ENCODE assay signal across 9 mouse cellular contexts in genomic region chr11:116100385-116100784, GRCm38 (mm10). TPM values are rescaled to one million over a fixed set of nuclear protein-coding genes. Genes with fewer than 3 reads are reported as not detected.
DNase-seq lines count a peak whose midpoint lies in the region; ATAC-seq and TF ChIP-seq lines count a peak whose summit lies in the region.
"Had no signal": no experiment of that assay in that cellular context is flagged by ENCODE, and none has a peak within 500 bp of the region (broad histone marks: within the 10 kb centered on the region; RNA-seq: fewer than 3 reads in every experiment).

No protein-coding gene starts in this region.

- no peak overlapping the region for H3K9ac ChIP-seq in liver, embryonic 11.5 days (ENCODE audit: low read depth, low read length)
- peak overlapping the region; percentile 63 for H3K9ac ChIP-seq in heart, embryonic 14.5 days (ENCODE audit: low read length)
- no peak overlapping the region for H3K9ac ChIP-seq in hindbrain, postnatal 0 days (replicated peaks; ENCODE audit: low read length)
- H3K9ac ChIP-seq: liver, embryonic 14.5 days had no signal

- no peaks in the 10 kb centered on the region for H3K9me3 ChIP-seq in liver, embryonic 11.5 days (ENCODE audit: control insufficient read depth, low read length)
- H3K9me3 ChIP-seq in heart, embryonic 14.5 days (ENCODE audit: control insufficient read depth, low read length) = 0 out of 2 replicates have a peak, but pooled peaks cover 4% of the 10 kb centered on the region
- H3K9me3 ChIP-seq in limb, embryonic 10.5 days (replicated peaks) = no peaks in the 10 kb centered on the region
- no peaks in the 10 kb centered on the region for H3K9me3 ChIP-seq in hindbrain, postnatal 0 days (ENCODE audit: low read length)

- no peak overlapping the region for H3K27ac ChIP-seq in liver, embryonic 11.5 days (ENCODE audit: low read depth, low read length)
- peak overlapping the region; percentile 89 to 98 for H3K27ac ChIP-seq in heart, embryonic 14.5 days (replicated peaks in 1 of 2; ENCODE audit: control insufficient read depth in 1 of 2, insufficient read depth in 1 of 2, low read depth in 2 of 2, low read length in 2 of 2)
- H3K27ac ChIP-seq in limb, embryonic 10.5 days = peak overlapping the region; percentile 11; the same call in 1 of the 2 replicates
- H3K27ac ChIP-seq in testis, adult 2 months (ENCODE audit: control insufficient read depth, insufficient read depth, low read depth, low read length) = peak overlapping the region; percentile 8
- H3K27ac ChIP-seq in hindbrain, postnatal 0 days = no peak overlapping the region
- H3K27ac ChIP-seq: liver, embryonic 14.5 days had no signal

- no peak overlapping the region for H3K4me3 ChIP-seq in liver, embryonic 11.5 days (ENCODE audit: low read depth, low read length)
- no peak overlapping the region for H3K4me3 ChIP-seq in heart, embryonic 14.5 days (ENCODE audit: control insufficient read depth in 1 of 2, insufficient read depth in 1 of 2, low read depth in 1 of 2, low read length in 2 of 2)
- H3K4me3 ChIP-seq in limb, embryonic 10.5 days = no peak overlapping the region
- no peak overlapping the region for H3K4me3 ChIP-seq in testis, adult 2 months (ENCODE audit: control insufficient read depth, low read depth, low read length)
- H3K4me3 ChIP-seq in hindbrain, postnatal 0 days (ENCODE audit: low read length) = no peak overlapping the region

- no peak for ATAC-seq in liver, embryonic 11.5 days (replicated peaks; ENCODE audit: low FRiP score)
- ATAC-seq in heart, embryonic 14.5 days (ENCODE audit: insufficient number of reproducible peaks, insufficient read depth, low FRiP score, low read depth) = no peak; the same call in 1 of the 2 replicates
- ATAC-seq in hindbrain, postnatal 0 days = no peak

- H3K4me2 ChIP-seq in liver, embryonic 11.5 days = no peak overlapping the region
- H3K4me2 ChIP-seq in heart, embryonic 14.5 days (ENCODE audit: low read length) = 0 out of 2 replicates have a peak overlapping the region, but pooled peaks have one; percentile 3
- no peak overlapping the region for H3K4me2 ChIP-seq in hindbrain, postnatal 0 days (ENCODE audit: low read depth, low read length)

- no peaks in the 10 kb centered on the region for H3K36me3 ChIP-seq in liver, embryonic 11.5 days (ENCODE audit: control insufficient read depth, insufficient read depth, low read length)
- peaks cover 2% of the 10 kb centered on the region for H3K36me3 ChIP-seq in heart, embryonic 14.5 days (ENCODE audit: control insufficient read depth, insufficient read depth, low read length)
- H3K36me3 ChIP-seq in limb, embryonic 10.5 days = no peaks in the 10 kb centered on the region
- no peaks in the 10 kb centered on the region for H3K36me3 ChIP-seq in testis, adult 2 months (ENCODE audit: control insufficient read depth, insufficient read depth, low read length)
- no peaks in the 10 kb centered on the region for H3K36me3 ChIP-seq in hindbrain, postnatal 0 days (ENCODE audit: insufficient read depth, low read length)

- peak; percentile 44 for DNase-seq in liver
- no peak for DNase-seq in liver, embryonic 11.5 days (ENCODE audit: low spot score)
- DNase-seq in limb, embryonic 10.5 days (ENCODE audit: low spot score) = no peak
- no peak for DNase-seq in cerebellum, postnatal 36 days
- no peak for DNase-seq in right cerebral cortex, postnatal 10 days (ENCODE audit: low spot score in 2 of 2)
- no peak for DNase-seq in hindbrain, postnatal 0 days (ENCODE audit: low spot score)

- peaks cover 43% of the 10 kb centered on the region for H3K4me1 ChIP-seq in liver, embryonic 11.5 days (replicated peaks; ENCODE audit: control insufficient read depth, insufficient read depth, low read length)
- H3K4me1 ChIP-seq in heart, embryonic 14.5 days (ENCODE audit: control insufficient read depth in 2 of 2, insufficient read depth in 2 of 2, low read length in 2 of 2) = peaks cover 52 to 61% of the 10 kb centered on the region in 2 experiments
- peaks cover 38% of the 10 kb centered on the region for H3K4me1 ChIP-seq in limb, embryonic 10.5 days
- peaks cover 22% of the 10 kb centered on the region for H3K4me1 ChIP-seq in testis, adult 2 months (ENCODE audit: control insufficient read depth, insufficient read depth, low read length)
- H3K4me1 ChIP-seq in hindbrain, postnatal 0 days (ENCODE audit: insufficient read depth, low read length) = 0 out of 2 replicates have a peak, but pooled peaks cover 6% of the 10 kb centered on the region

- no peak for TF ChIP-seq CTCF in testis, adult 2 months (IDR thresholded peaks at IDR 0.05; ENCODE audit: control insufficient read depth, insufficient read depth, insufficient replicate concordance, low read depth, low read length)
- no peak for TF ChIP-seq CTCF in hindbrain, postnatal 0 days (IDR thresholded peaks at IDR 0.05; ENCODE audit: low read depth)

- TF ChIP-seq POLR2A in testis, adult 2 months (IDR thresholded peaks at IDR 0.05; ENCODE audit: control insufficient read depth, low read depth, low read length) = no peak; the same call in 1 of the 2 replicates

- WGBS in liver, embryonic 11.5 days = 56% methylated on average over 6 of the region's 6 CpGs
- WGBS in heart, embryonic 14.5 days = 16% methylated on average over 6 of the region's 6 CpGs
- WGBS in limb, embryonic 10.5 days = 78% methylated on average over 6 of the region's 6 CpGs
- 78% methylated on average over 6 of the region's 6 CpGs for WGBS in hindbrain, postnatal 0 days

- H3K27me3 ChIP-seq in liver, embryonic 11.5 days (replicated peaks; ENCODE audit: control insufficient read depth, insufficient read depth, low read length) = no peaks in the 10 kb centered on the region
- no peaks in the 10 kb centered on the region for H3K27me3 ChIP-seq in heart, embryonic 14.5 days (ENCODE audit: control insufficient read depth, insufficient read depth, low read length)
- H3K27me3 ChIP-seq in limb, embryonic 10.5 days (ENCODE audit: low read depth, poor library complexity, severe bottlenecking) = peaks cover 6% of the 10 kb centered on the region
- H3K27me3 ChIP-seq in testis, adult 2 months (ENCODE audit: control insufficient read depth, insufficient read depth, low read length) = no peaks in the 10 kb centered on the region
- H3K27me3 ChIP-seq in hindbrain, postnatal 0 days (ENCODE audit: insufficient read depth, low read length) = no peaks in the 10 kb centered on the region

RNA-seq across cellular contexts. Expression of gene Wbp2, which starts 13.6 kb away (rescaled TPM):
- 98.8 and 105 TPM in 2 replicates for polyA plus RNA-seq in liver, embryonic 11.5 days (2014; fragmentation: Nextera tagmentation; extraction: Ambion mirVana)
- polyA plus RNA-seq in heart, embryonic 14.5 days (2014; fragmentation: Nextera tagmentation; extraction: Ambion mirVana) = 139 and 141 TPM in 2 replicates
- polyA plus RNA-seq in limb, embryonic 10.5 days (2016; fragmentation: Nextera tagmentation; extraction: Ambion mirVana) = 54.8 and 56.9 TPM in 2 replicates
- polyA plus RNA-seq in testis, adult 2 months (2012; rRNA removed) = 253 and 269 TPM in 2 replicates
- total RNA-seq in hindbrain, postnatal 0 days (2014; rRNA removed) = 146 and 171 TPM in 2 replicates
- polyA plus RNA-seq in hindbrain, postnatal 0 days (2015; fragmentation: Nextera tagmentation; extraction: Ambion mirVana) = 206 and 234 TPM in 2 replicates

RNA-seq across cellular contexts. Expression of gene Unc13d, which starts 22.6 kb away (rescaled TPM):
- polyA plus RNA-seq in liver, embryonic 11.5 days (2014; fragmentation: Nextera tagmentation; extraction: Ambion mirVana) = 44.8 and 45.3 TPM in 2 replicates
- 0.66 and 0.69 TPM in 2 replicates for polyA plus RNA-seq in heart, embryonic 14.5 days (2014; fragmentation: Nextera tagmentation; extraction: Ambion mirVana)
- 2.4 and 3.7 TPM in 2 replicates for polyA plus RNA-seq in limb, embryonic 10.5 days (2016; fragmentation: Nextera tagmentation; extraction: Ambion mirVana)
- 3.4 and 3.8 TPM in 2 replicates for polyA plus RNA-seq in testis, adult 2 months (2012; rRNA removed)
- 0.65 and 1.3 TPM in 2 replicates for total RNA-seq in hindbrain, postnatal 0 days (2014; rRNA removed)
- 0.65 and 0.96 TPM in 2 replicates for polyA plus RNA-seq in hindbrain, postnatal 0 days (2015; fragmentation: Nextera tagmentation; extraction: Ambion mirVana)

RNA-seq across cellular contexts. Expression of gene Trim47, which starts 26.6 kb away (rescaled TPM):
- 6.3 and 6.6 TPM in 2 replicates for polyA plus RNA-seq in liver, embryonic 11.5 days (2014; fragmentation: Nextera tagmentation; extraction: Ambion mirVana)
- 63.3 and 66.1 TPM in 2 replicates for polyA plus RNA-seq in heart, embryonic 14.5 days (2014; fragmentation: Nextera tagmentation; extraction: Ambion mirVana)
- 3.2 and 4.9 TPM in 2 replicates for polyA plus RNA-seq in limb, embryonic 10.5 days (2016; fragmentation: Nextera tagmentation; extraction: Ambion mirVana)
- 6.6 and 8.3 TPM in 2 replicates for polyA plus RNA-seq in testis, adult 2 months (2012; rRNA removed)
- 14.2 and 17.0 TPM in 2 replicates for total RNA-seq in hindbrain, postnatal 0 days (2014; rRNA removed)
- polyA plus RNA-seq in hindbrain, postnatal 0 days (2015; fragmentation: Nextera tagmentation; extraction: Ambion mirVana) = 9.5 and 10.1 TPM in 2 replicates

RNA-seq across cellular contexts. Expression of gene Trim65, which starts 30.5 kb away (rescaled TPM):
- 3.1 and 3.5 TPM in 2 replicates for polyA plus RNA-seq in liver, embryonic 11.5 days (2014; fragmentation: Nextera tagmentation; extraction: Ambion mirVana)
- polyA plus RNA-seq in heart, embryonic 14.5 days (2014; fragmentation: Nextera tagmentation; extraction: Ambion mirVana) = 3.8 and 4.8 TPM in 2 replicates
- polyA plus RNA-seq in limb, embryonic 10.5 days (2016; fragmentation: Nextera tagmentation; extraction: Ambion mirVana) = 1.9 and 2.1 TPM in 2 replicates
- polyA plus RNA-seq in testis, adult 2 months (2012; rRNA removed) = 0.57 and 0.63 TPM in 2 replicates
- total RNA-seq in hindbrain, postnatal 0 days (2014; rRNA removed) = 8.2 and 9.6 TPM in 2 replicates
- 2.4 TPM in 2 replicates for polyA plus RNA-seq in hindbrain, postnatal 0 days (2015; fragmentation: Nextera tagmentation; extraction: Ambion mirVana)

RNA-seq across cellular contexts. Expression of gene Mrpl38, which starts 38.3 kb away (rescaled TPM):
- polyA plus RNA-seq in liver, embryonic 11.5 days (2014; fragmentation: Nextera tagmentation; extraction: Ambion mirVana) = 121 and 126 TPM in 2 replicates
- 92.3 and 96.6 TPM in 2 replicates for polyA plus RNA-seq in heart, embryonic 14.5 days (2014; fragmentation: Nextera tagmentation; extraction: Ambion mirVana)
- polyA plus RNA-seq in limb, embryonic 10.5 days (2016; fragmentation: Nextera tagmentation; extraction: Ambion mirVana) = 116 and 118 TPM in 2 replicates
- 51.3 and 54.5 TPM in 2 replicates for polyA plus RNA-seq in testis, adult 2 months (2012; rRNA removed)
- total RNA-seq in hindbrain, postnatal 0 days (2014; rRNA removed) = 83.9 and 94.0 TPM in 2 replicates
- 71.9 and 73.3 TPM in 2 replicates for polyA plus RNA-seq in hindbrain, postnatal 0 days (2015; fragmentation: Nextera tagmentation; extraction: Ambion mirVana)

Comparison
In these comparisons a context has a peak if more than half of its experiments do, and no peak if none do; other contexts are left out.
1. H3K27ac ChIP-seq: peak in heart, embryonic 14.5 days (2 of 2), limb, embryonic 10.5 days (single experiment) and testis, adult 2 months (single experiment); none in liver, embryonic 11.5 days (single experiment) and hindbrain, postnatal 0 days (single experiment).